Mouse (Mus musculus) kidney, embryonic 14.5 days (tissue): ENCODE measurements at regions not wholly inside any gene's neighbourhood (a gene's known extent, or its start where the extent isn't known, plus 50 kb on each side); places are given as distances from the start of the nearest gene placed in this dataset.

Experiments used
- ATAC-seq: fragments of 200-750 bp; cut with Nextera tagmentation; 2 replicates; pipeline ENCODE4 v1.8.0; 2017; ENCODE audit warnings: moderate number of reproducible peaks, mild to moderate bottlenecking, moderate TSS enrichment, moderate library complexity; ENCODE audit not compliant: low FRiP score, low TSS enrichment
- H3K27ac ChIP-seq: fragments of 300-500 bp; sonication (generic); 2 replicates; pipeline ENCODE4 v1.5.1; 2014; ENCODE audit warnings: low read depth, mild to moderate bottlenecking, low read length, moderate library complexity, mixed read lengths
- H3K27me3 ChIP-seq: fragments of 300-500 bp; sonication (generic); 2 replicates; pipeline ENCODE4 v1.6.1; 2014; ENCODE audit warnings: mild to moderate bottlenecking, low read length; ENCODE audit not compliant: control insufficient read depth, insufficient read depth
- H3K36me3 ChIP-seq: fragments of 300-500 bp; sonication (generic); 2 replicates; pipeline ENCODE4 v1.6.1; 2014; ENCODE audit warnings: low read length, mixed read lengths; ENCODE audit not compliant: control insufficient read depth, insufficient read depth
- H3K4me1 ChIP-seq: fragments of 300-500 bp; sonication (generic); 2 replicates; pipeline ENCODE4 v1.6.1; 2014; ENCODE audit warnings: low read length, mixed read lengths; ENCODE audit not compliant: control insufficient read depth, insufficient read depth
- H3K4me2 ChIP-seq: fragments of 300-500 bp; sonication (generic); replicated peaks from 2 replicates; pipeline ENCODE4 v1.6.1; 2014; ENCODE audit warnings: low read depth, mild to moderate bottlenecking, low read length
- H3K4me3 ChIP-seq: fragments of 300-500 bp; sonication (generic); 2 replicates; pipeline ENCODE4 v1.5.1; 2014; ENCODE audit warnings: mild to moderate bottlenecking, low read length
- H3K9ac ChIP-seq: fragments of 300-500 bp; sonication (generic); 2 replicates; pipeline ENCODE4 v1.6.1; 2014; ENCODE audit warnings: low read depth, mild to moderate bottlenecking, low read length, moderate library complexity
- H3K9me3 ChIP-seq: fragments of 300-500 bp; sonication (generic); 2 replicates; pipeline ENCODE4 v1.6.1; 2016; ENCODE audit warnings: low read length; ENCODE audit not compliant: control insufficient read depth
- WGBS: fragments of 180-500 bp; shearing (Covaris S2); extraction: QIAGEN DNeasy Blood & Tissue Kit; methylation state at CpG from one replicate; pipeline ENCODE4 v1.1.7; 2014; 5-methylcytosine and 5-hydroxymethylcytosine counted together

- no peak overlapping the region for H3K9ac ChIP-seq
- H3K27ac ChIP-seq, result no peak overlapping the region
- no peaks in the 10 kb centered on the region for H3K4me1 ChIP-seq
- no peak overlapping the region for H3K4me2 ChIP-seq
- no peak for ATAC-seq
- H3K36me3 ChIP-seq, result no peaks in the 10 kb centered on the region
- no peaks in the 10 kb centered on the region for H3K9me3 ChIP-seq
- 76% methylated on average over 10 of the region's 10 CpGs for WGBS
- H3K4me3 ChIP-seq, result no peak overlapping the region
- no peaks in the 10 kb centered on the region; the same call in 1 of the 2 replicates for H3K27me3 ChIP-seq
Observed at GRCm38 (mm10) chr4:124305871-124306555, 304.6 kb downstream of the 3100002H09Rik start.

GRCm38 (mm10) chr4:124302950-124303349, 307.7 kb downstream of the 3100002H09Rik start:
- Histone ChIP-seq H3K27ac (no peak overlapping the region), H3K9me3 (no peaks in the 10 kb centered on the region), H3K4me2 (no peak overlapping the region), H3K9ac (no peak overlapping the region), H3K4me3 (no peak overlapping the region), H3K36me3 (no peaks in the 10 kb centered on the region), H3K27me3 (no peaks in the 10 kb centered on the region), H3K4me1 (no peaks in the 10 kb centered on the region; the same call in 1 of the 2 replicates)
- 66% methylated on average over 7 of the region's 7 CpGs for WGBS
- no peak for ATAC-seq

GRCm38 (mm10) chr4:124298667-124299437, 311.8 kb downstream of the 3100002H09Rik start:
- no peak overlapping the region for H3K27ac ChIP-seq
- no peak overlapping the region for H3K4me2 ChIP-seq
- H3K4me3 ChIP-seq, result no peak overlapping the region
- ATAC-seq, result no peak
- H3K9me3 ChIP-seq, result no peaks in the 10 kb centered on the region
- H3K9ac ChIP-seq, result no peak overlapping the region
- H3K4me1 ChIP-seq, result no peaks in the 10 kb centered on the region; the same call in 1 of the 2 replicates
- 33% methylated on average over 10 of the region's 10 CpGs for WGBS
- no peaks in the 10 kb centered on the region for H3K27me3 ChIP-seq
- H3K36me3 ChIP-seq, result no peaks in the 10 kb centered on the region

GRCm38 (mm10) chr4:124292254-124292653, 318.3 kb downstream of the 3100002H09Rik start:
- Histone ChIP-seq H3K4me2 (no peak overlapping the region), H3K4me3 (no peak overlapping the region), H3K9me3 (no peaks in the 10 kb centered on the region), H3K4me1 (0 out of 2 replicates have a peak, but pooled peaks cover 3% of the 10 kb centered on the region), H3K27ac (no peak overlapping the region), H3K27me3 (no peaks in the 10 kb centered on the region), H3K9ac (no peak overlapping the region), H3K36me3 (no peaks in the 10 kb centered on the region)
- WGBS, result 50% methylated on average over 17 of the region's 17 CpGs
- ATAC-seq, result peak; percentile 32; the same call in 1 of the 2 replicates

GRCm38 (mm10) chr4:124291767-124292166, 318.8 kb downstream of the 3100002H09Rik start:
- Histone ChIP-seq H3K9me3 (no peaks in the 10 kb centered on the region), H3K4me3 (no peak overlapping the region), H3K4me2 (no peak overlapping the region), H3K4me1 (0 out of 2 replicates have a peak, but pooled peaks cover 3% of the 10 kb centered on the region), H3K27me3 (no peaks in the 10 kb centered on the region), H3K36me3 (no peaks in the 10 kb centered on the region), H3K27ac (no peak overlapping the region), H3K9ac (no peak overlapping the region)
- no peak for ATAC-seq
- WGBS, result 68% methylated on average over 8 of the region's 8 CpGs

GRCm38 (mm10) chr4:124287471-124287870, 323.1 kb downstream of the 3100002H09Rik start:
- no peaks in the 10 kb centered on the region for H3K9me3 ChIP-seq
- H3K27ac ChIP-seq, result no peak overlapping the region

GRCm38 (mm10) chr4:124278681-124279080, 331.9 kb downstream of the 3100002H09Rik start:
- Histone ChIP-seq H3K27ac (no peak overlapping the region), H3K9me3 (no peaks in the 10 kb centered on the region), H3K4me3 (no peak overlapping the region), H3K36me3 (no peaks in the 10 kb centered on the region), H3K27me3 (peaks cover 19% of the 10 kb centered on the region), H3K9ac (no peak overlapping the region), H3K4me2 (no peak overlapping the region), H3K4me1 (peaks cover 7% of the 10 kb centered on the region; the same call in 1 of the 2 replicates)
- no peak for ATAC-seq
- 5% methylated on average over 10 of the region's 10 CpGs for WGBS

More at GRCm38 (mm10) chr4:124287471-124287870, 323.1 kb downstream of the 3100002H09Rik start:
- Histone ChIP-seq H3K4me2 (no peak overlapping the region), H3K27me3 (peaks cover 4% of the 10 kb centered on the region; the same call in 1 of the 2 replicates), H3K36me3 (no peaks in the 10 kb centered on the region), H3K4me3 (no peak overlapping the region), H3K4me1 (0 out of 2 replicates have a peak, but pooled peaks cover 3% of the 10 kb centered on the region), H3K9ac (no peak overlapping the region)
- WGBS, result 57% methylated on average over 6 of the region's 6 CpGs
- ATAC-seq, result no peak

- Histone ChIP-seq H3K4me3 (peak overlapping the region; percentile 42), H3K27ac (no peak overlapping the region), H3K4me1 (peaks cover 7% of the 10 kb centered on the region; the same call in 1 of the 2 replicates), H3K27me3 (peaks cover 17% of the 10 kb centered on the region), H3K9me3 (no peaks in the 10 kb centered on the region), H3K36me3 (no peaks in the 10 kb centered on the region), H3K9ac (peak overlapping the region; percentile 48; the same call in 1 of the 2 replicates), H3K4me2 (peak overlapping the region; percentile 82)
- 0 out of 2 replicates have a peak, but pooled peaks have one; percentile 32 for ATAC-seq
- WGBS, result under 1% methylated on average over 43 of the region's 43 CpGs
Observed at GRCm38 (mm10) chr4:124277456-124278181, 333.0 kb downstream of the 3100002H09Rik start.
